Mouse (Mus musculus) G1E (cell line): ENCODE data around the gene Pgrmc2.

ENCODE experiments used
- CTCF ChIP-seq: IDR thresholded peaks from 2 replicates; pipeline ENCODE4 v1.5.1; 2012; ENCODE audit warnings: low read depth, low read length, inconsistent platforms, mixed read lengths
- GATA1 ChIP-seq: IDR thresholded peaks from 2 replicates; pipeline ENCODE4 v1.6.1; 2012; ENCODE audit warnings: borderline replicate concordance, low read length, inconsistent platforms, mixed read lengths
- GATA2 ChIP-seq: IDR thresholded peaks from 2 replicates; pipeline ENCODE4 v1.6.1; 2012; ENCODE audit warnings: low read depth, low read length, inconsistent platforms, borderline replicate concordance
- POLR2AphosphoS5 ChIP-seq: IDR thresholded peaks from 2 replicates; pipeline ENCODE4 v1.6.1; 2012; ENCODE audit warnings: low read depth, low read length, inconsistent platforms; ENCODE audit not compliant: insufficient replicate concordance
- TAL1 ChIP-seq: conservative IDR thresholded peaks from 2 replicates; pipeline ENCODE4 v1.6.1; 2012; ENCODE audit warnings: low read depth, low read length, inconsistent platforms, mixed read lengths

GRCm38 (mm10) chr3:41075376-41075775, 7.5 kb downstream of the Pgrmc2 start:
- TF ChIP-seq CTCF (no peak), GATA1 (no peak), TAL1 (no peak), GATA2 (no peak), POLR2AphosphoS5 (no peak)
